Mouse (Mus musculus): ENCODE data around the gene Chka.

DNA sequence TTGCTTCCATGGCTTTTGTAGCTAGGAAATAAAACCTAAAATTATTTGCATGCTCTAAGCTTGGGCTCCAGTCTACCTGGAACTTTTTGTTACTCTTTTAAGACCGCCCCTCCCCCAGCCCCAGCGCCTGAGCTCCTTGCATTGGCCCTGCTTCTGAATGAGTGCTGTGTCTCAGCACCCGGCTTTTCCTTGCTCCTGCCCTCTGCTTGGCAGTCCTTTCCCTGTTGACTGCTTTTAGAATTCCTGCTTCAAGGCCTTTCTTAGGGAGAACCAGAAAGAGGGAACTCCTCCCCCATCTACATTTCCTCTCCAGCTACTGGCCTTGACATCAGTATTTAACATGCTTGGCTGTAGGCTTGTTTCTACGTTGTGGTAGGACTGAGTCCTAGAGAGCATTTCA lies 4.0 kb downstream of the Chka start:
- TF ChIP-seq CTCF (IDR thresholded peaks at IDR 0.05; ENCODE audit: borderline replicate concordance, control insufficient read depth, extremely low read depth, insufficient read depth, low read length, poor library complexity) (no peak), POLR2A (IDR thresholded peaks at IDR 0.05; ENCODE audit: control insufficient read depth, extremely low read depth, insufficient read depth, low read length, poor library complexity) (no peak)

Data from thymus, adult 2 months (tissue).